Mouse (Mus musculus) spleen, adult 2 months (tissue): ENCODE data around the gene Ppm1e. TPM values are rescaled to one million over a fixed set of nuclear protein-coding genes. Genes with fewer than 3 reads are reported as not detected.
A peak's percentile ranks its signal among the peaks of the same experiment; 100 is the strongest.

Experiments
- DNase-seq, 2 experiments: peaks; one replicate each; pipeline versions ENCODE4 v3.0.0 to v3.0.0-alpha.2; 2012 to 2021; ENCODE audit warnings: low spot score in 2 of 2, low read depth in 1 of 2
- H3K27ac ChIP-seq: fragments of 200-500 bp; 2 replicates; pipeline ENCODE4 v1.5.1; 2012; ENCODE audit warnings: low read length, inconsistent platforms; ENCODE audit not compliant: insufficient read depth
- H3K27me3 ChIP-seq: fragments of 200-500 bp; 2 replicates; pipeline ENCODE4 v1.6.1; 2012; ENCODE audit warnings: mild to moderate bottlenecking, moderate library complexity, low read length, inconsistent platforms; ENCODE audit not compliant: control insufficient read depth, insufficient read depth
- H3K36me3 ChIP-seq: fragments of 200-500 bp; 2 replicates; pipeline ENCODE4 v1.6.1; 2012; ENCODE audit warnings: mild to moderate bottlenecking, low read length, inconsistent platforms; ENCODE audit not compliant: control insufficient read depth, insufficient read depth
- H3K4me1 ChIP-seq: fragments of 200-500 bp; 2 replicates; pipeline ENCODE4 v1.6.1; 2011; ENCODE audit warnings: inconsistent platforms; ENCODE audit not compliant: control insufficient read depth, insufficient read depth, insufficient read length
- H3K4me3 ChIP-seq: fragments of 200-500 bp; 2 replicates; pipeline ENCODE4 v1.5.1; 2011; ENCODE audit warnings: mild to moderate bottlenecking, inconsistent platforms; ENCODE audit not compliant: insufficient read depth, insufficient read length; ENCODE audit errors: extremely low read depth
- CTCF ChIP-seq: fragments of 200-500 bp; IDR thresholded peaks from 2 replicates; pipeline ENCODE4 v1.5.1; 2011; ENCODE audit warnings: mild to moderate bottlenecking, inconsistent platforms; ENCODE audit not compliant: insufficient read depth, insufficient read length, insufficient replicate concordance; ENCODE audit errors: extremely low read depth
- POLR2A ChIP-seq: fragments of 200-500 bp; IDR thresholded peaks from 2 replicates; pipeline ENCODE4 v1.6.1; 2011; ENCODE audit warnings: low read depth, low read length, inconsistent platforms
- WGBS: fragments of 180-500 bp; shearing (Covaris S2); methylation state at CpG from one replicate; pipeline ENCODE4 v1.1.7; 2018; 5-methylcytosine and 5-hydroxymethylcytosine counted together
- polyA plus RNA-seq: library from polyadenylated mRNA; depleted of rRNA; stranded (reverse); fragments of >200 nt; gene quantifications from 2 replicates; pipeline ENCODE4 v1.2.3, GENCODE M21; 2012; rRNA removed

Ppm1e gene
- polyA plus RNA-seq, 1 experiment, result 0.86 TPM

DNA sequence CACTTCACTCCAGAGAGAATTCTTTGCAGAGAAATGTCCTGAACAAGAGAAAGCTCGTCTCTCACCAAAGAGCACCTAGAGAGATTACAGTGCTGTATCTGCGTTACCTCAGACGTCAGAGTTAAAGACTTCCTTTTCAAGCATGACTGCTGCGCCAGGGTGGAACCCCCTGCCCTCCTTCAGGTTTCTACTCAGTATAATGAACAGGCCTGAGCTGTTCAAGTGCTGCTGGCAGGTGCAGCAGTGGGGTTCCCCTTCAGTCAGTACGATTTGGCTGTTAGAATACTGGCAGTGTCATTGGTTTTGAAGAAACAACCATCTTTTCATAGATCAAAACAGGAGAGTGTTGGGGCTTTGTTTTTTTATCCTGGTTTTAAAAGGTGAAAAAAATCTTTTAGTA, 131.8 kb downstream of the Ppm1e start:
- TF ChIP-seq POLR2A (no peak), CTCF (no peak)
- H3K36me3 ChIP-seq, result peaks cover 1% of the 10 kb centered on the region; the same call in 1 of the 2 replicates
- H3K27me3 ChIP-seq, result no peaks in the 10 kb centered on the region
- H3K4me3 ChIP-seq, result no peak overlapping the region
- no peaks in the 10 kb centered on the region for H3K4me1 ChIP-seq
- 72% methylated on average over 5 of the region's 5 CpGs for WGBS
- H3K27ac ChIP-seq, result no peak overlapping the region
- DNase-seq, result no peak

DNA sequence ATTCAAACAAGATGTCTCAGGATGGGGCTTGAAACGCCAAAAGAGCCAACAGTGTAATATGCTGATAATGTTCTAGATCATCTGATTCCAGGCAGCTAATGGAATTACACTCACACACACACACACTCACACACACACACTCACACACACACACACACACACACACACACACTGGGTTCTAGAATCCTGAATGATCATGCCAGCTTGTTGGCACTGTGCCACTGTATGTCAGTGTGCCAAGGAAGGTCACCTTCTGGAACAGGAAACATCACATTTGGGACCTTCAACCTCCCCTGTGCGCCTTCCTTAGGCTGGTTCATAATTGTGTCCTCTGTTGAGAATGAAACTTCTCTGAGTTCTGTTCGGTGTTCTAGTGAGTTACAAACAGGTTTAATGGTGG, 136.1 kb downstream of the Ppm1e start:
- Histone ChIP-seq H3K4me1 (no peaks in the 10 kb centered on the region), H3K27ac (no peak overlapping the region), H3K4me3 (no peak overlapping the region), H3K36me3 (peaks cover 1% of the 10 kb centered on the region; the same call in 1 of the 2 replicates), H3K27me3 (no peaks in the 10 kb centered on the region)
- no peak for DNase-seq
- TF ChIP-seq CTCF (no peak), POLR2A (no peak)
- 83% methylated on average over 3 of the region's 3 CpGs for WGBS

GRCm38 (mm10) chr11:87212313-87212712, 146.5 kb downstream of the Ppm1e start:
- no peaks in the 10 kb centered on the region for H3K27me3 ChIP-seq
- no peak for TF ChIP-seq POLR2A
- H3K36me3 ChIP-seq, result no peaks in the 10 kb centered on the region
- peak in 1 of 2 experiments; percentile 27 for DNase-seq
- H3K4me1 ChIP-seq, result peaks cover 2% of the 10 kb centered on the region; the same call in 1 of the 2 replicates
- H3K4me3 ChIP-seq, result no peak overlapping the region
- peak overlapping the region; percentile 49; the same call in 1 of the 2 replicates for H3K27ac ChIP-seq
- 26% methylated on average over 5 of the region's 5 CpGs for WGBS

Other genes with a start within 250 kb of the Ppm1e start
- gene Ska2, start 249.8 kb downstream of the Ppm1e start, polyA plus RNA-seq, result 2.5 and 2.6 TPM in 2 replicates
- 1.4 and 1.7 TPM in 2 replicates for gene Trim37, start 231.9 kb downstream of the Ppm1e start, polyA plus RNA-seq
- 0.56 and 0.67 TPM in 2 replicates for gene Rad51c, start 45.9 kb upstream of the Ppm1e start, polyA plus RNA-seq
- 0.16 TPM in 2 replicates for gene Tex14, start 46.0 kb upstream of the Ppm1e start, polyA plus RNA-seq
- gene Gm11492, start 207.6 kb upstream of the Ppm1e start, polyA plus RNA-seq, result not detected in 2 replicates
- 25.1 and 25.7 TPM in 2 replicates for gene Sept4, start 209.9 kb upstream of the Ppm1e start, polyA plus RNA-seq
- 23.8 and 28.1 TPM in 2 replicates for gene Mtmr4, start 233.1 kb upstream of the Ppm1e start, polyA plus RNA-seq